Mouse (Mus musculus): ENCODE measurements around the gene Cdk2ap1.

- TF ChIP-seq CTCF (IDR thresholded peaks at IDR 0.05; ENCODE audit: low read depth, low read length): no peak
- TF ChIP-seq POLR2A (IDR thresholded peaks at IDR 0.05; ENCODE audit: borderline replicate concordance, low read depth, low read length): no peak
These were observed 10.6 kb downstream of the Cdk2ap1 start for GRCm38 (mm10) chr5:124352141-124352920.

All from bone marrow macrophage, adult 2 months (primary cell).